Mouse (Mus musculus) megakaryocyte progenitor cell, adult 5-6 weeks (primary cell): ENCODE results near the gene Gm45337. TPM values are rescaled to one million over a fixed set of nuclear protein-coding genes. Genes with fewer than 3 reads are reported as not detected.

ENCODE experiments used
- ATAC-seq: replicated peaks from 2 replicates; pipeline ENCODE4 v1.8.0; 2016; ENCODE audit warnings: mild to moderate bottlenecking, moderate TSS enrichment, inconsistent platforms; ENCODE audit not compliant: poor library complexity
- total RNA-seq, 2 experiments: library from RNA; stranded (forward) in 1 of 2; stranded (reverse) in 1 of 2; fragments of 157-497, 149-512 nt in 1 of 2; fragments of 200-1000 nt in 1 of 2; gene quantifications; 2 replicates each; pipeline versions ENCODE4 v1.2.3 to v1.2.4; 2015 to 2017

Gm45337 gene
- total RNA-seq, 2 experiments from 2014 or later, result not detected

- ATAC-seq, result no peak
These were observed 39.7 kb downstream of the Gm45337 start for GRCm38 (mm10) chr7:142104747-142105146.

DNA sequence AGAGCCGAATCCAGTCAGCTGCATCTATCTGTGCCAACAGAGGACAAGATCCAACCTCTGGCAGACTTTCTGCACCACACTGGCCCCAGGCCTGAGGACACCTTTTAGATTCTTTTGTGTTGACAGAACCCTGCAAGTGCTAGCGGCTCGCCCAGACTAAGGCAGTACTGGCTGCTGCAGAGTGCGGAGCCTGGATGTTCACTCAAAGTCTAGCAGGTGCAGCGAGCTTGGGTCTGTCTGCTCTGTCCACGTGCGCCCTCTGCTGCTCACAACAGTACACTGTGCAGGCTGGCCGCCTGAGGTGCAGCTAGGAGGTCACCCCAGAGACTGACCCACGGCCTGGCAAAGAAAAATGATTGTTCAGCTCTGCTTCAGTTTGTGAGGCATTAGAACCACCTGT is 46.6 kb downstream of the Gm45337 start:
- peak; percentile 82 for ATAC-seq

GRCm38 (mm10) chr7:142096701-142097100 is 47.7 kb downstream of the Gm45337 start:
- no peak for ATAC-seq

GRCm38 (mm10) chr7:142095183-142095931 is 49.0 kb downstream of the Gm45337 start, which contains the start of gene Dusp8:
Gene Dusp8, minus strand, starts transcription at chr7:142095843.
- peak; percentile 75 for ATAC-seq

DNA sequence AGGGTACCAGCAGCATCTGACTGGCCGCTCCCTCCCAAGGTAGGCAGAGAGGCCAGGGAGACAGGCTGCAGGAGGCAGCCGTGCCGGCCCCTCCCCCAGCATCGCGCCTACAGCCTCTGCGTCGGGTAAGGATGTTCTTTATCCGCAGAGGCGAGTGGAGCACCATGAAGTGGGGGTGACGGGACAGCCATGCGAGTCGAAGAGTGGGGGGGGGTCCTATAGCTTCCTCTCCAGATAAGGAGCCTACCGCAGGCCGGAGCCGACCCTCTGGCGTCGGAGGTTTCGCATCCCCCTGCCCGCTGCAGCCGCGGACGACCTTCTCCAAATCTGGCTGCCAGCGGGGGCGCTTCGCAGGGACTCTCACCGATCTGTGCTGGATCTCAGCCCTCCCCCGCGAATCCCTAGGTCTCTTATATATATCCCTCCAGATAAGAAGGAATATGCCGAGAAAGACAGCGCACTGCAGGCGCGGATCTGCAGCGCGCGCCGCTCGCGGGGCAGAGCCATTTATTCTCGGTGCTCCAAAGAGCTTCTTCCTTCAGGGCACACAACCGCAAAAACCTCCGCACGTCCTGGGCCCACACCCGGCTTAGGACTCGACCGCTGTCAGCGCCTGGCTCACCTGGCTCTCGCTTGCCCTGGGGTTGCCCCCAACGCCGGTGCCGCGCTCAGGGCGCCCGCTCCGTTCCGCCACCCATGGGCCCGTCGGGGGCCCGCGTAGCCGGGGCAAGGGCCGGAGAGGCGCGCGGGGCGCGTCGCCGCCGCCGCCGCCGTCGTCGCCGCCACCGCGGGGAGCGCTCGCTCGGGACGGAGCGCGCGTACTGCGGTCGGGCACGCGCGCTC is 49.9 kb downstream of the Gm45337 start:
- ATAC-seq, result no peak

- no peak for ATAC-seq
These were observed 50.6 kb downstream of the Gm45337 start for GRCm38 (mm10) chr7:142093696-142094240.

Other genes starting within 250 kb of the Gm45337 start
- gene Tollip, start 226.1 kb downstream of the Gm45337 start, total RNA-seq (2015), result 26.9 and 27.8 TPM in 2 replicates
- gene Tollip, start 226.1 kb downstream of the Gm45337 start, total RNA-seq (2017), result 26.6 and 30.6 TPM in 2 replicates
- not detected in 2 replicates for gene Brsk2, start 194.9 kb downstream of the Gm45337 start, total RNA-seq (2015)
- gene Brsk2, start 194.9 kb downstream of the Gm45337 start, total RNA-seq (2017), result 0.12 TPM in 1 of 2 replicates, not detected in the other
- 45.3 and 45.9 TPM in 2 replicates for gene Mob2, start 83.5 kb downstream of the Gm45337 start, total RNA-seq (2015)
- 45.9 and 47.1 TPM in 2 replicates for gene Mob2, start 83.5 kb downstream of the Gm45337 start, total RNA-seq (2017)
- gene Dusp8, start 48.8 kb downstream of the Gm45337 start, total RNA-seq (2015), result 0.12 TPM in 1 of 2 replicates, not detected in the other
- gene Dusp8, start 48.8 kb downstream of the Gm45337 start, total RNA-seq (2017), result not detected in 2 replicates
- gene Gm45618, start 23.9 kb downstream of the Gm45337 start, total RNA-seq (2015), result not detected in 2 replicates
- gene Gm45618, start 23.9 kb downstream of the Gm45337 start, total RNA-seq (2017), result not detected in 2 replicates
- gene Gm39115, start 8.6 kb downstream of the Gm45337 start, total RNA-seq (2015), result not detected in 2 replicates
- gene Gm39115, start 8.6 kb downstream of the Gm45337 start, total RNA-seq (2017), result not detected in 2 replicates
- gene Gm29735, start 12.5 kb upstream of the Gm45337 start, total RNA-seq (2015), result not detected in 2 replicates
- not detected in 2 replicates for gene Gm29735, start 12.5 kb upstream of the Gm45337 start, total RNA-seq (2017)
- gene Gm4553, start 21.1 kb upstream of the Gm45337 start, total RNA-seq (2015), result not detected in 2 replicates
- gene Gm4553, start 21.1 kb upstream of the Gm45337 start, total RNA-seq (2017), result not detected in 2 replicates
- gene Krtap5-2, start 31.4 kb upstream of the Gm45337 start, total RNA-seq (2015), result not detected in 2 replicates
- not detected in 2 replicates for gene Krtap5-2, start 31.4 kb upstream of the Gm45337 start, total RNA-seq (2017)
- gene Gm10153, start 45.8 kb upstream of the Gm45337 start, total RNA-seq (2015), result not detected in 2 replicates
- not detected in 2 replicates for gene Gm10153, start 45.8 kb upstream of the Gm45337 start, total RNA-seq (2017)
- not detected in 2 replicates for gene Krtap5-3, start 56.8 kb upstream of the Gm45337 start, total RNA-seq (2015)
- not detected in 2 replicates for gene Krtap5-3, start 56.8 kb upstream of the Gm45337 start, total RNA-seq (2017)
- not detected in 2 replicates for gene Gm7579, start 67.3 kb upstream of the Gm45337 start, total RNA-seq (2015)
- not detected in 2 replicates for gene Gm7579, start 67.3 kb upstream of the Gm45337 start, total RNA-seq (2017)
- not detected in 2 replicates for gene Krtap5-5, start 85.4 kb upstream of the Gm45337 start, total RNA-seq (2015)
- gene Krtap5-5, start 85.4 kb upstream of the Gm45337 start, total RNA-seq (2017), result not detected in 2 replicates
- not detected in 2 replicates for gene Gm40460, start 96.5 kb upstream of the Gm45337 start, total RNA-seq (2015)
- gene Gm40460, start 96.5 kb upstream of the Gm45337 start, total RNA-seq (2017), result not detected in 2 replicates
- not detected in 2 replicates for gene Gm2431, start 113.7 kb upstream of the Gm45337 start, total RNA-seq (2015)
- not detected in 2 replicates for gene Gm2431, start 113.7 kb upstream of the Gm45337 start, total RNA-seq (2017)
- not detected in 2 replicates for gene Gm4559, start 129.8 kb upstream of the Gm45337 start, total RNA-seq (2015)
- not detected in 2 replicates for gene Gm4559, start 129.8 kb upstream of the Gm45337 start, total RNA-seq (2017)
- gene Krtap5-1, start 152.5 kb upstream of the Gm45337 start, total RNA-seq (2015), result not detected in 2 replicates
- gene Krtap5-1, start 152.5 kb upstream of the Gm45337 start, total RNA-seq (2017), result not detected in 2 replicates
- not detected in 2 replicates for gene Krtap5-4, start 158.9 kb upstream of the Gm45337 start, total RNA-seq (2015)
- gene Krtap5-4, start 158.9 kb upstream of the Gm45337 start, total RNA-seq (2017), result not detected in 2 replicates
- not detected in 2 replicates for gene Ifitm10, start 229.1 kb upstream of the Gm45337 start, total RNA-seq (2015)
- gene Ifitm10, start 229.1 kb upstream of the Gm45337 start, total RNA-seq (2017), result not detected in 2 replicates
- not detected in 2 replicates for gene Gm49369, start 238.1 kb upstream of the Gm45337 start, total RNA-seq (2015)
- 25.2 and 59.0 TPM in 2 replicates for gene Gm49369, start 238.1 kb upstream of the Gm45337 start, total RNA-seq (2017)
- 115 and 133 TPM in 2 replicates for gene Ctsd, start 243.4 kb upstream of the Gm45337 start, total RNA-seq (2015)
- gene Ctsd, start 243.4 kb upstream of the Gm45337 start, total RNA-seq (2017), result 129 and 170 TPM in 2 replicates